Mouse (Mus musculus) kidney, postnatal 14 days (tissue): Measurements from ENCODE around the gene Gpc5.
A peak's percentile ranks its signal among the peaks of the same experiment; 100 is the strongest.

Experiments
- DNase-seq: peaks from one replicate; pipeline ENCODE4 v3.0.0; 2022; ENCODE audit warnings: mixed read lengths

Gene Gpc5

GRCm38 (mm10) chr14:115580466-115581255, 488.6 kb downstream of the Gpc5 start:
- no peak for DNase-seq

DNA sequence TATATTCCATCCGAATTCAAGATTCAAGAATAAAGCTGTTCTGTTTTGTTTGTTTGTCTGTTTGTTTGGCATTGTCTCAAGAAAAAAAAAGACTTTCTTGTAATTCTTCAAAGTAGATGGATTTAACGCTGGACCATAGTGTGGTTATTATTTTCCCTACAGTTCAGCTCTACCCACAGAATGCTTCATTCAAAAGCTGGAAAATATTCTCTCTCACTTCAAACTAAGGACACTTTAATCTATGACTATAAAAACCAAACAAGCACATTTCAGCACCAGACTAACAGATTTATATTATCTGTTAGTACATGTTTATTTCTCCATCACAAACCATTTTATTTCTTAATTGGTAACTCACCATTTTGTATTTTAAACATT, 489.2 kb downstream of the Gpc5 start:
- DNase-seq = no peak

DNA sequence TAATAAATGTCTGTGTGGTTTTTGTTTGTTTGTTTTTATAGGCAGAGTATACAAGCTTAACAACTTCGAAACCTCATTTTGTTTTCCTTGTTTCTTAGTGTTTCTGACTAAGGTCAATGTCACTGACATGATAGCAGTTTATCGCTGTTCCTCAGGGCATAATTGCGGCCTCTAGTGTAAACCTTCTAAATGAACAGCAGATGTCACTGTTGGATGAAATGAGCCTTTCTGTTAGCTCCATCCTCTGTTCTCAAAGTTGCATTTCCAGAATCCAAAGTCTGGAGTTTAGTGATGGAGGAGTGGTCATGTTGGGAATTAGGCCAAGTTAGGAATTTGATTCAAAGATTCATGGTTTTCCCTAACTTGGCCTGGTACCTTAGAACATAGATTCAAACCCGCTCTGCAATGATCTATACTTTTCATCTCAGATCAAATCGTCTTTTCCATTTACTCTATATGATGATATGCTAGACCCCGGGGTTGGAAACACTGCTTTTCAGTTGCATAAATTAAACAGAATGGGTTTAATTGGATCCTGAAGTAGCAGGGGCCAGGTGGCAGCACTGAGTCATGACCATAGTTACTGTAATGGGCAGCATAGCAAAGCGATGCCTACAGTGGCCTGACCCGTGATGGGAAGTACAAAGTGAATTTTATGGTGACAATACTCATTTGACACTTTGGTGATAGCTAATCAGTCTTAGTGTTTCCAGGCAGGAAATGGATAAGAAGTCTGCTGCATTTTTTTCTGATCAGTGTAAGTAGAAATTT, 508.4 kb downstream of the Gpc5 start:
- peak; percentile 7 for DNase-seq

DNA sequence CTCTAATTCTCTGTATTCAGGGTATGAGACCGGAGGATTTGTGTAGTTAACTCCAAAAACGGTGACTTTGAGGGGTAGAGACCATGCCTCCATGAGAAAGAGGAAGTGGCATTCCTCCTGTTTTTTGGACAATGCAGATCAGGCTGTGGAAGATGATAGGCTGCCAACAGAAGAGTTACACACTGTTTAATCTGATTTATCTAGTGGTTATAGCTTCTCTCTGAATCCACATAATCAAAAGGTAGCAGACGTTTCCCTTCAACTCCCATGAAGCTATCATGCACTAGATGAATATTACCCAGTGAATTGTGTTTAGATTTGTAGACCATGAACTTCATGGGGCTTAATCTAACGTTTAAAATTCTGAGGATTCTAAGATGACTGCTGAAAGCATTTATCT, 522.1 kb downstream of the Gpc5 start:
- DNase-seq = no peak

DNA sequence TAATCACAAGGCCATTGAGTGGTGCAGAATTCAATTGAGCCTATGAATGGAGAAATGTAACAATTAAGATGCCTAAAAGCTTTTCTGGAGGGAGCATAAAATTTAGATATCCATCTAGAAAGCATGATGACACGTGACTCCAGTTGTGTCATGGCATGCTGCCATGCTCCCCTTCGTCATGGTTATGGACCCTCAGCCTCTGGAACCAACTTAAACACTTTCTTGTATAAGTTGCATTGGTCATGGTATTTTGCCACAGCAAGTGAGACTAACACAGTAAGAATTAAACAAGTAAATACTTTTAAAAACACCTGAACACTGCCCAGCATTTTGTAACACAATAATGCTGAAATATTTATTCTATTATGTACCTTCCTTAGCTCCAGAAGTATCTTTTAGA, 524.3 kb downstream of the Gpc5 start:
- no peak for DNase-seq

- peak; percentile 28 for DNase-seq
Observed at GRCm38 (mm10) chr14:115616846-115617245, 524.8 kb downstream of the Gpc5 start.

DNA sequence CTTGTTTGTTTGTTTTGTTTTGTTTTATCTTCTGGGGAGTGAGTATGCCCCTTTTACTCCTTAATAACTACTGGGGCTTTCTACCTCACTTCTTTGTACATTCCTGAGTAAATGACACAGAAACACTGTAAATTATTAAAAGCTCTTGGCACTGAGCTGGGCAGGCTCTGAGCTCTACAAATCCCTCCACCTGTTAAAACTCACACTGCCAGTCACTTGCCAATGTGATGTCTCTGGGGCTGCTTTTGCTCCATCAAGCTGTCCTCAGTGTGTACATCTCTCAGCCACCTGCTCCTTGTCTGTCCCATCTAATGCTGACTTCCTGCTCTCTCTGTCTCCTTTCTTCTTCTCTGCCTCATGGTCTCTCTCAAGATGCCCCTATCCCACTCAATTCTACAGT, 528.5 kb downstream of the Gpc5 start:
- DNase-seq = peak; percentile 36

- DNase-seq = no peak
Observed at GRCm38 (mm10) chr14:115631160-115631898, 539.3 kb downstream of the Gpc5 start.

DNA sequence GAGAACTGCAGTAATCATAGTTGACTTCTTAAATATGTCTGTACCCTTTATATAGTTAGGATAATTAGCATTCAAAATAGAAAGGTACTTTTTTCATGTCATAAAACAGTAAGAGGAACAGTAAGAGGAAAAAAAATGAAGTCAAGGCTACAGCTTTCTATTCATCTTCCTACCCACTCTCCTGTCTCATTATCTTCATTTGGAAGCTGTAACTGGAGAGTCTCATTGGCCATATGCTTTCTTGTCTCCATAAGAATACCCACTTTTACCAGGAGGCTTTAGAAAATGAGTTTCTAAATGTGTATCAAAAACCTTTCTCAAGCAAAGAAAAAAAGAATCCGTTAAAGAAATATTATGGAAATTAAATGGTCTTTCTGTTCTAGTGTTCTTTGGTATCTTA, 541.3 kb downstream of the Gpc5 start:
- DNase-seq = no peak

DNA sequence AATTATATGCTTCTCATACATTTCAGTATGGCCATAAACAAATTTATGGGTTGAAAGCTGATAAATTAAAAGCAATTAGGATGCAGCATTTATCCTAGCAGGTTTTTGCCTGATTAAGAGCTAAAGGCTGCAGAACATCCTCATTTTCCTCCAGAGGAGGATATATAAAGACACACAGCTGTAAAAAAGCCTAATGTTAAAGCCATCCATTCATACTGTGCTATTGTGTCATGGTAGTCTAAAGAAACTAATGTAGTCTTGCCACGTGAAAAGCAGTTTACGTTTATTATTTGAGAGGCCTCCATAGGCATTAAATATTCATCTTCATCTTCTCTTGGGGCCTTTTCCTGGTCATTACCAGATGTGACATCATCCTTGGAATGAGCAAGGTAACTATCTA, 587.9 kb downstream of the Gpc5 start:
- no peak for DNase-seq

DNA sequence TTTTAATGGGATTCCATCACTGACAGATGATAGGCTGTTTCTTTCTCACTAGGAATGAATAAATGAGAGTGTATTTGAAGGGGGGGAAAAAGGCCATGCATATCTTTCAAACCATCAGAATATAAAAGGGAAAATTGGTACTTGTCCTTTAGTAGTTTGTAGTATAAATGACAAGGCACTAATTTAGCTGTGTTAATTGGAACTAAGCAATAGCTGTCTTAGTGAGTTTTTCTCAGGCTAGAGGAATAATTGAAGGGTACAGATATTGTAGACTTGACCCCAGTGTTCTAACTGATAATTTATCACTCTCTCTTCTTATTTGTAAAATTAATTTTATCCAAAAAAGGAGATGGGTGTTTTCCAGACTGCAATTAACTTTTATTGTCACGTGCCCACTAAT, 654.0 kb downstream of the Gpc5 start:
- DNase-seq = no peak

DNA sequence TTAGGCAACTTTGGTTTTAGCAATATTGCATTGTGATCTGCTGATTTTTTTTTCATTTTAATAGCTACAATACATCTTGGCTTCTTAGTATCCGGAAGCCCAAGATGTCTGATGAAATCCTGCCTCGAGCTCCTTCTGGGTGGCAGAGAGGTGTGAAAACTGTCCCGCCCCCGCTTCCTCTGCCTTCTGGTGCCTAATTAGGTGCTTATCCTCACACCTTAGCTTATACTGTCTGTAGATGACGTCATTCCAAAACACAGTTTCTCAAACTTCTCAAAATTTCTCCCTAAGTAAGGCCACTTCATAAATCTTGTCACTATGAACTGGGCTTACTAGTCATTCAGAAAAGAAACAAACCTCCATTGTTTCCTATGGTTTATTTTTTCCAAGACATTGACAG, 668.2 kb downstream of the Gpc5 start:
- DNase-seq = no peak

DNA sequence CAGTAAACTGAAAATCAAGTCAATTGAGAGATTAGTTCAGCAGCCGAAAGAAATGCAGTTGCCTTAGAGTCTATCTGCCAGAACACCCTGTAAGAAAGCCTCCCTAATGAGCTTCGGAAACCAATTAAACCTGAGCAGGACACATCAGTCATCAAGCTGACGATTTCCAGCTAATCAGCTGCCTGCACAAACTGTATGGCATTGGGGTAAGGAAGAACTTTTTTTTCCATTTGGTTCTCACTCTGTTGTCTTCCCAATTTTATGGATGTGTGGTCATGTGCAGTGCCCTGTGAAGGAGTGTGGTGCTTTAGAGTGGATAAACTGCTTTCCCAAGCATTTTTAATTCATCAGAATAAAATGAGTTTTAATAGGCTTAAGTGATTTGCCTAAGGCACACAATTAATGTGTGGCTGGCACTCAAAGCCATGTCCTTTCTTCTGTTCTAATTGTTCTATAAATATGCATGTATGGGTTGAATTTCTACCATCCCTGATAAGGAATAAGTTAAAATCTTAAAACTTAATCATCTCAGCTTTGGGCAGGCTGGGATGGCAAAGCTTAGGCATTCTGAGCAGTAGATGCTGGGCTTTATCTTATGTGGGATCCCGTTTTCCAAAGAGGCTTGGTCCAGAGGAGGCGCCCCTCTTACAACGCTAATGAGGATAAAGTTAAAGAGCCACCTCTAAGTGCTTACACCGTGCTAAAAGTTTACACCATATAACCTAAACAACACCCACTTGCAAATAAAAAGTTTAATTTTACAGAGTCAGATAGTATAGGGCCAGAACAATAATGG, 687.6 kb downstream of the Gpc5 start:
- no peak for DNase-seq

DNA sequence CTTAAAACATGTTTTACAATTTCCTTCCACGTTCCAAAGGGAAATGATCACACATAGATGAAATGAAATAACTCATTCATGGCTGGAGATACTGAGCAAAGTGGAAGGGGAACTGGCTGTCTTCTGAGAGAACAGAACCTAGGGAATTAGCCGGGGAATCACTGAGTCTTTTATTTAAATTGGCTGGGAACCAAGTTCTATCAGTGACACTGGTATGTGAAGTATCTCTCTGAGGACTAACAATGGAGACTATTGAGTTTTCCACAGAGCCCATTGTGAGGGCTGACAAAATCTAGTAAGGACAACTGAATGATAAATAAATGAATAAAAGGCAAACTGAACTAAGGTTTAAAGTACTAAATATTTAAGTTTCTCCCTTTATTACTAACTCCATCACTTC, 712.7 kb downstream of the Gpc5 start:
- no peak for DNase-seq

DNA sequence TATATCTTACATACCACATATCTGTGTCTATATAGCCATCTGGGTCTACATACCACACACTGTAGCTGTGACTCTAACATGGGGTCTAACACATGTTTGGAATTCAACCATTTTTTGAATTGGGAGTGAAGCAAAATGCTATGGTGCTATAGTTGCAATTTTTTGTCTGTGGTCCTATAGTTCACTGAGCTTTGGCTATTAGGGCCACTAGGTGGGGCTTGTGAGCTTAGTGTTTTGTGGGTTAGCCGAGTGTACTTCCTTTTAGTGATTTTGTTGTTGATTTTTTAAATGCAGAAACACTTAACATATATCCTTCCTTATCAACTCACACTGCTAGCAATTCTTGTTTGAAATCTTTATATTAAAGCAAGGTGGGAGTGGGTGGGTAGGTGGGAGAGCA, 727.0 kb downstream of the Gpc5 start:
- DNase-seq = peak; percentile 4

GRCm38 (mm10) chr14:115821657-115822056, 729.6 kb downstream of the Gpc5 start:
- no peak for DNase-seq

DNA sequence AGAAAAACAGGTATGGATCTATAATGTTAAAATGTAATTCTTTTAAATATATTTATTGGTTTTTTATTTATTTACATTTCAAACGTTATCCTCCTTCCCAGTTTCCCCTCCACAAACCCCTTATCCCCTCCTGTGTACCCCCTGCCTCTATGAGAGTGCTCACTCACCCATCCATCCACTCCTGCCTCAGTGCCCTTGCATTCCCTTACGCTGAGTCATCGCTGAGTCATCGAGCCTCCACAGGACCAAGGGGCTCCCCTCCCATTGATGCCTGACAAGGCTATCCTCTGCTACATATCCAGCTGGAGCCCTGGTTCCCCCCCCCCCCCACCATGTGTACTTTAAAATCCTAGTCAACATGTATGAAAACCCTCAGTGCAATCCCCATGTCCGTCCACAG, 738.5 kb downstream of the Gpc5 start:
- no peak for DNase-seq

- peak; percentile 71 for DNase-seq
Observed at GRCm38 (mm10) chr14:115831219-115831755, 739.3 kb downstream of the Gpc5 start.

DNA sequence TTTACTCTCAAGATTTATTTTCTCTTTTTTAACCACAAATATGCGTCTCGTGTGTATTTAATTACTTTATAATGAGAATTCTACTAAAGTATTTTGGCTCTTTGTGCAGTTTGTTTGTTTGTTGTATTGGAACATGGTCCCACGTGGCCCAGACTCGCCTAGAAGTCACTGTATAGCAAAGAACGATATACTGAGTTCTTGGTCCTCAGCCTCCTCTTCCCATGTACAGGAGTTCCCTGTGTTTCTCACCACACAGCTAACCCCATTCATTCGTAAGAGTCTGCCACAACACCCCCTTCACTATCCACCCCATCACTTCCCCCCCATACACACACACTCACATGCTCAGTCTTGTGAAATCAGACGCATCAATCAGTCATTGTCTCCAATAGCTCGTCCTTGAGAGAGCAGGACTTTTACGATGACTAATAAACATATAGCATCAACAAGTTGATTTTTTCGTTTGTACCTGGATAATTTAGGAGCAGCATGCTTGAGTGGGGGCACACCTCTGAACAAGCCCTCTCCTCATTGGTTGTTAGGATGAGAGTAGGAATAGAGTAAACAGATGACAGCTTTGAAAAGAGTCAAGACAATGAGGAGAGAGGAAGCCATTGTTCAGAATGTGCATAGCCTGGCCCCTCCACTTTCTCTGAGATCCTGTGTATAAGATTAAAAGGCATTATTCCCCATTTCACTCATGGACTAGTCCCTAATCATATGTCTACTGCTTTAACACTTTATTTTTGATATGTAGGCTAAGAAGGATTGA, 740.0 kb downstream of the Gpc5 start:
- DNase-seq = no peak

DNA sequence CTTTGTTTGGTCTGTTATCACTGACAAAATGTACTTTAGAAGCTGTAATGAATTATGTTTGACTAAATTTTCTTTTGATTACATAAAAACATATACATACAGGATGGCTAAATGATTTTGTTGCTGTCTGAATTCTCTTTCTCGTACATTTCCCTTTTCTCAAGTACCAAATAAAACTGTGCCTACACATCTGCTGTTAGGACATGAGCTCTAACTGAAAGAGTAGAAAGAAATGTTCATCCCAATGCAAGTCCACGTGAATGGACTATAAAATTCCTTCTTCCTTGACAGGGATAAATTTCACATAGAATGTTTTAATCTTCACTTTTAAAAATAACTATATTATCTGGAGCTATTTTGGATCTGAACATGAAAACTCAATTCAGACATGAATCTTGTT, 751.8 kb downstream of the Gpc5 start:
- no peak for DNase-seq

GRCm38 (mm10) chr14:115844773-115845427, 752.9 kb downstream of the Gpc5 start:
- no peak for DNase-seq
